Mouse (Mus musculus) R1 (cell line): ENCODE measurements around the gene Pbx4.
A peak's percentile ranks its signal among the peaks of the same experiment; 100 is the strongest.

ENCODE experiments used
- DNase-seq: peaks from one replicate; pipeline ENCODE4 v3.0.0-alpha.2; 2018; ENCODE audit warnings: low read depth, low spot score

Gene Pbx4

DNA sequence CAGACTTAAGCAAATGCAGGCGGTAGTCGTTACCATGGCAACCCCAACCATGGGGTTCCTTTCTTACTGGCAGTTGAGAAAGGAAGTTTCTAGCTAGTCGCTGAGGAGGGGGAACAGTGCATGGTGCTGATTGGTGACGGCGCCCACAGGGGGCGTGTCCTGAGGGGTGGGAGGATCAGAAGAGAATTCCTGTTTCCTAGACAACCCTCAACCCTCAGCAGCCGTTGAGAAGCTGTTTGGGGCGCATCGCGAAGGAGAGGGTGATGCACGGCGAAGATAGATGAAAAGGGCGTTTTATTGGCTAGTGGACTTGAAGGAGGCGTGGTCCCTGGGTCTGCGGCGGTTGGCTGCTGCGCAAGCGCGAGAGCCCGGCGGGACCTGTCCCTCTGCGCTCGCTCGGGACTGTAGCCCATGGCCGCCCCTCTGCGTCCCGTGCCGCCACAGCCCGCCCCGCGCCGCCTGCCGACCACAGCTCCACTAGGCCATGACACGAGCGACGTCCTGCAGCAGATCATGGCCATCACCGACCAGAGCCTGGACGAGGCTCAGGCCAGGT is at the start of gene Pbx4:
TSS of gene Pbx4 (plus strand) at position 194 of the 556 bp plus-strand sequence.
- peak; percentile 100 for DNase-seq

DNA sequence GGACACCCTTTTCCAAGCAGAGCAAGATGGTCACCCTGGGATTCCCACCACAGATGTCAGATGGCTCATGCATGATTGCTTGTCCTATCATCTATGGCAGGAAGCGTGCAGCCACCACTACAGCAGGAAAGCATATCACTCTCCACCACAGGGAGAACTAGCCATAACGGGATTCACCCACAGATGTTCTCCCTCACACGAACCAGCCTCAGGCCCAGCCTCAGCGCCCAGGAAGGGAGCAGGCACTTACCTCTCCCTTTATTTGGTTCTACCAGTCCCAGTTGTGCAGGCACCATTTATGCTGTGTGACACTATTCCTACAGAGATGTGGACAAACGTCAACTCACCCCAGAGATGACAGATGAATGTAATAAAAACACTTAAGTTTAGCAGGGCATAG is 43.2 kb upstream of the Pbx4 start:
- no peak for DNase-seq

DNA sequence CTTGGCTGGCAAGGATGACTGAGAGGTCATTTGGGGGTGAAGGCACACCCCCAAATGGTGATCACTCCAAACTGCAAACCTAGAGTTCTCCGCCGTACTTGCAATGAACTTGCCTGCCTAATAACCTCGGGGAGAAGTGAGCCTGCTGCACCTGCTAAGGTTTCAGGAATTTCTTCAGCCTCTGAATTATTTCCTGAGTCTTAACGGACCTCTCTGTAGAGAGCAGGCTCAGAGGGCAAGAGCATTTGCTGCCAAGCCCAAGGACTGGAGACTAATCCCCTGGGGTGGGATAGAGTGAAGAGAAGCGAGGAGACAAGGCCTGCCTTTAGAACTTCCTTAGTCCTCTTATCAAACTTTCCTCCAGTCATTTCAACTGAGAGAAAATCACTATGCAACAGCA is 42.6 kb upstream of the Pbx4 start:
- DNase-seq, result peak; percentile 19

DNA sequence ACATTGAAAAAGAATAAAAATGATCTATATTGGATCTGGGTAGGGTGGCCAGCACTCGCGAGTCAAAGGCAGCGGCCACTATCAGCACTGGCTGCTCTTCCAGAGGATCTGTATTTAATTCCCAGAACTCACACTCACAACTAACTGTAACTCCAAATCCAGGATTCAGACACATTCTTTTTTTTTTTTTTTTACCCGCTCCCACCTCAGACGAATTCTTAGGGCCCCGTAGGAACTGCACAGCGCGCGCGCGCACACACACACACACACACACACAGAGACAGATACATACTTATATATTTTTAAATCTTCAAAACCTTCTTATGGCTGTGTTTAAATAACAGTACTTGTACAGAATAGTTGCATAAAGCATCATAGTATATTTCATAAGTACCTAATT is 41.9 kb upstream of the Pbx4 start:
- no peak for DNase-seq

DNA sequence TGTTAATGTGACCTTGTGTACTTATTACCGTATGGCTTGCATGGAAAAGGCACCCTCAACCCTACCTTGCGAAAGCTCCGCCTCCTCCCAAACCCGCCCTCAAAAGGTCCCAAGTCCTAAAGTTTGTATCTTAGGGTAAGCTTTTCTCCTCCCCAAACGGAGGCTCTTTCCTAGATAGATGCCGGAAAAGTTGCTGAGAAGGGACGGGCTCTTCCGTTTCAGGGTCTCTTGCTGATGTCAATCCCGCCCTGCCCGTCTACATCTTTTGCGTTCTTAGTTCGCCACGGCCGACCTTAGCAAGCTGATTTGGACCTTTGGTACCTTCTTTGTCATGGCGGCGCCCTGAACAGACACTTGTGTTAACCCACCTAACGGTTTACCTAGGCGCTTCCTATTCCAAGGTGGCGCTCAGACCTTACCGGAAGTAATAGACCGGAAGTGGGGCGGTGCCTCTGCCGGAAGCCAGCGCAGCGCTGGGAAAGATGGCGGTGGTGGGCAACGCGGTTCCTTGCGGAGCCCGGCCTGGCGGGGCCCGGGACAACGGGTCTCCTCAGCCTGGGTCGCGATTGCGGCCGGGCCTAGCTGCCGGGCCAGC is 41.4 kb upstream of the Pbx4 start, which contains the start of the genes Atp13a1 and Zfp866:
TSS of gene Atp13a1 (plus strand) at position 391 of the 595 bp plus-strand sequence.
TSS of gene Zfp866 (minus strand) at position 406 of the 595 bp plus-strand sequence.
- peak; percentile 97 for DNase-seq

DNA sequence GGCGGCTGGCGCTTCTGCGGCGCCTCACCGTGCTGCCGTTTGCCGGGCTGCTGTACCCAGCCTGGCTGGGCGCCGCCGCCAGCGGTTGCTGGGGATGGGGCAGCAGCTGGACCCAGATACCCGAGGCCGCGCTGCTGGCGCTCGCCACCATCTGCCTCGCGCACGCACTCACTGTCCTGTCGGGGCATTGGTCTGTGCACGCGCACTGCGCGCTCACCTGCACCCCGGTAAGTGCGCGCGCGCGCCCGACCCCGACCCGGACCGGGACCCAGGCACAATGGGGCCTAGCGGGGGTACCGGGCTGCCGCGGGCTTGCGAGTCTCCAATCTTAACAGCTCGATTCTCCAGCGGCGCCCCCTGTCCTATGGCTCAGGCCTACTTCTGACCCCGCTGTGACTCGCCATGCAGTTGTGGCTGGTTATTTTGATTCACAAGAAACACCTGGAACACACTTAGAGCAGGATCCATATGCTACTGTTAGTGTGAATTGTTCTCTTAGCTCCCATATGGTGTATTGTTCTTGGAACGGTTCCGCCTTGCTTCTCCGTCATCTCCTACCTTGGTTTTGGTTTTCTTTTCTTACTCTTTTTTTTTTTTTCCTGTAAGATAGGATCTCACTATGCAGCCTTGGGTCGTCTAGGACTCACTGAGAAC is 40.7 kb upstream of the Pbx4 start:
- peak; percentile 69 for DNase-seq

DNA sequence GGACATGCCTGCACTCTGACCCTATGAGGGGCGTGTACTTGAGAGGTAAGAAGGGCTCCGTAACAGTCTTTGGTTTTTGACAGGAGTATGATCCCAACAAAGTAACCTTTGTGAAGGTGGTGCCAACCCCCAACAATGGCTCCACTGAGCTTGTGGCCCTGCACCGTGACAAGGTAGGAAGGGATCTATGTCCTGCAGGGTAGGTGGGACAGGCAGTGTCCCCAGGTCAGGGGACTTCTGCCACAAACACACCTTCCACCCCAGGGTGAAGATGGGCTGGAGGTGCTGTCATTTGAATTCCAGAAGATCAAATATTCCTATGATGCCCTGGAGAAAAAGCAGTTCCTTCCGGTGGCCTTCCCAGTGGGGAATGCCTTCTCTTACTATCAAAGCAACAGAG is 38.6 kb upstream of the Pbx4 start:
- DNase-seq, result no peak

DNA sequence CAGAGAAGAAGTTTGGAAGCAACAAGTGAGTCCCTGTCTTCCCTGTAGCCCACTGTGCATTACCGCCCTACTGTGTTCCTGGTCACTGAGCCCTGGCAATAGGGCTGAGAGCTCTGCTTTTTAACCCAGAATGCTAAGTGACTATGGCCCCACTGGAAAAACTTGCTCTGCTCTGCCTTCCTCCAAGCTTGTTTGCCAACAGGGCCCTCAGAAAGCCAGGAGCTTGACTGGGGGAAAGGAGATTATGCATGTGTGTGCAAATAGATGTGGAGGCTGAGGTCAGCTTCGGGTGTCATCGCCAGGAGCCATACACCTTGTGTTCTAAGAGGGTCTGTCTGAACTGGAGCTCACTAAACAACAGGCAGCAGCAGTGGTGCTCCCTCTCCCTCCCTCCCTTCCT is 38.2 kb upstream of the Pbx4 start:
- no peak for DNase-seq

DNA sequence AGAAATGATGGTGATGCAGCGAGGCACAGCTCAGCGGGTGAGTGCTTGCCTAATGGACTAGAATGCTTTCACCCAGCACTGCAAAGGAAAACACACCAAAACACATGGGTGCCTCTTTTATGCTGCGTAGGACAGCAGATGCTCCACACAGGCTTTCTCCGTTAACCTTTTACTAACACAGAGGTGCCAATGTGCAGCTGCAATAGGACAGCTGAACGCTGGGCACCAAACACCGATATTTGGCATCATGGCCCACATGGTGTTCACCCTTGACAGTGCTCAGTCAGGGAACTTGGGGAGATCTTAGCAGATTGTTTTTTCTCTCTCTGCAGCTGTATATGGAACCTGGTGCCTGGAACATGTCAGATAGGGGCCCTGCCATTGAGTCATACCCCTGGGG is 37.4 kb upstream of the Pbx4 start:
- no peak for DNase-seq

DNA sequence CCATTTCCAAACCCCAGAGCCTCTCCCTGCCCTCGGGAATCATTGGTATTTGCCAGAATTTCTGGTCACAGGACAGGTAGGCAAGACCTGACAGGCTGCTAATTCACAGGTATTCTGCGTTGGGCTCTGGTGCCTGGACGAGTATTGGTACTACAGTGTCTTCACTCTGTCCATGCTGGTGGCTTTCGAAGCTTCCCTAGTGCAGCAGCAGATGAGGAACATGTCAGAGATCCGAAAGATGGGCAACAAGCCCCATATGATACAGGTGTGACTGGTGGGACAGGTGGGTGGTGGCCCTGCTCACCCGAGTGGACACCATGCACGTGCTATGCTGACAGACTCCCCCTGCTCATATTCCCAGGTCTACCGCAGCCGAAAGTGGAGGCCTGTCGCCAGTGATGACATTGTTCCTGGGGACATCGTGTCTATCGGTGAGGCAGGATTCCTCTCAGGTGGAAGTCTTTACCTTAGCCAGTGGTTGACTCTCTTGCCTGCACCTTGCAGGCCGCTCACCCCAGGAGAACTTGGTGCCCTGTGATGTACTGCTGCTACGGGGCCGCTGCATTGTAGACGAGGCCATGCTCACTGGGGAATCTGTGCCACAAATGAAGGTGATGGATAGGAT is 35.5 kb upstream of the Pbx4 start:
- no peak for DNase-seq

DNA sequence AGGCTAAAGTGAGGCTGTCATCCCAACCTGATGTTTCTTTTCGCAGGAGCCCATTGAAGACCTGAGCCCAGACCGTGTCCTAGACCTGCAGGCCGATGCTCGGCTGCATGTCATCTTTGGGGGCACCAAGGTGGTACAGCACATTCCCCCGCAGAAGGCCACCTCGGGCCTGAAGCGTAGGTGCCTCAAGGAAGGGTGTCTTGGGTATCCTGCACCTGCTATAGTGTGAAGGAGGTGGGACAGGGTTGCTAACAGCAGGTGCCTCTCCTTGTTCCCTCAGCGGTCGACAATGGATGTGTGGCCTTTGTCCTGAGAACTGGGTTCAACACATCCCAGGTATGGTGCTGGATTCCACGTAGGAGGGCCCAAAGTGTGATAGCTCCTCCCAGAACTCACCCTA is 34.6 kb upstream of the Pbx4 start:
- DNase-seq, result no peak

DNA sequence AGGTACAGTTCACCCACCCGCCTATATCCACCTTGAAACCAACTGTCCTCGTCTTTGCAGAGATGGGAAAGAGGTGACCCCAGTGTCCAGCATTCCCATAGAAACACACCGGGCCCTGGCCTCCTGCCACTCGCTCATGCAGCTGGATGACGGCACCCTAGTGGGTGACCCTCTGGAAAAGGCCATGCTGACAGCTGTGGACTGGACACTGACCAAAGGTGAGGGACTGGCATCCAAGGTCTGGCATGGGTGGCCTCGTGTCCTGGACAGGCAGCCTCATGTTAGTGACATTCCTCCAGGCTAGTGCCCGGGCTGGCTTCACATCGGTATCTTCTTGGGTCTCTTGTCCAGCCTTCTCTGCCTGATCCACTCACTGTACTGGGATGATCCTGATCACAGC is 33.0 kb upstream of the Pbx4 start:
- DNase-seq, result no peak

DNA sequence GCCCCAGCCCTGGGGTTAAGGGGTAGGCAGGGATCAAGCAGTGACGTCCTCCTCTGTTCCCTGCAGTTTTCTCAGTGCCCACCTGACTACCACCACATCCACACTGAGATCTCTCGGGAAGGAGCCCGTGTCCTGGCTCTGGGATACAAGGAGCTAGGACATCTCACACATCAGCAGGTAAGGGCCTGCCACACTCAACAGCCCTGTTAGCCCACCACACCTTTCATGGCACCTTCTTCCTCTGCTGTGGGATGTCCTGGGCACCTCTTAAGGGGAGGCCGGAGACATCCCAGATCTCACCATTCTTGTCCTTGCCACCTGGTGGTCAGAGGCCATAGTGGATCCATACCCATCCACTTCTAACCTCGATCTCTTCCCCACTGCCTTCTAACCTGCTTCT is 32.3 kb upstream of the Pbx4 start:
- no peak for DNase-seq

DNA sequence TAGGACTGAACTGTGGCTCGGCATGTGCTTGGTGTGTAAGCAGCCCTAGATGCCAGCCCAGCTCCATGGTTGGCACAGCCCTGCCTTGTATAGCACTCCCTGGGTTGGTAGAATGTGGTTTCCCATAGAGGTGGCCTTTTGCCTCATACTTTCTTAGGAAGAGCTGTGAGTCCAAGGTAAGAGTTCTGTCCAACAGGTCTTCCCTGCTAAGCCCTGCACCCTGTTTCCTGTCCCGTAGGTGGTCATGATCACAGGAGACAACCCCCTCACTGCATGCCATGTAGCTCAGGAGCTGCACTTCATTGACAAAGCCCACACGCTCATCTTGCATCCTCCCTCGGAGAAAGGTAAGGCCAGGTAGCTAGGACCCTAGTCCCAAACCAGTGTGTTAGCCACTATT is 30.5 kb upstream of the Pbx4 start:
- no peak for DNase-seq

DNA sequence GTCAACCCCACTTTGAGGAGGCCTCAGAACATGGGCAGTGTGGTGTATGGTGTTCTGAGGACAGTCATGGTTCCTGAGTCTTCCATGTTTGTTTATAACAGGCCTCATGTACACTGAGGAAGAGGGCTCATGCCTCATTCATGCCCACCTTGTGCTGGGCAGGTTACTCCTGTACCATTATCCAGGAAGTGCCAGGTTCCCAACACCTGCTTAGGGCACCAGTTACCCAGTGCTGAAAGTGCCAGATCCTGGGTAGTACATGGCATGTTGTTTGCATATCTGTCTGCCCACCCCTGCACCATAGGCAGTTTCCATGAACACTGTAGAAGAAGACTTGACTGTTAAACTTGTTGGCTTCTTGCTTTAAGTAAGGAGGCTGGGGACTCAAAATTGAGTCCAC is 30.1 kb upstream of the Pbx4 start:
- DNase-seq, result no peak

DNA sequence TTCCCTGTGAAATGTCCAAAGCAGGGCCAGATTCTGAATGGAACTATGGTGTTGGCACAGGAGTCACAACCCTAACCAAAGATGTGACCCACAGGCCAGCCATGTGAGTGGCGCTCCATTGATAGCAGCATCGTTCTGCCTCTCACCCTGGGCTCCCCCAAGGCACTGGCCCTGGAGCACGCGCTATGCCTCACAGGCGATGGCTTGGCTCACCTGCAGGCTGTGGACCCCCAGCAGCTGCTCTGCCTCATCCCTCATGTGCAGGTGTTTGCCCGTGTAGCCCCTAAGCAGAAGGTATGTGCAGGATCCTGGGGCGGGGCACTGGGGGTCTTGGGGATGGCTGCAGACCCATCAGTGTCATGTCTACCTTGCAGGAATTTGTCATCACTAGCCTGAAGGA is 28.9 kb upstream of the Pbx4 start:
- DNase-seq, result no peak

DNA sequence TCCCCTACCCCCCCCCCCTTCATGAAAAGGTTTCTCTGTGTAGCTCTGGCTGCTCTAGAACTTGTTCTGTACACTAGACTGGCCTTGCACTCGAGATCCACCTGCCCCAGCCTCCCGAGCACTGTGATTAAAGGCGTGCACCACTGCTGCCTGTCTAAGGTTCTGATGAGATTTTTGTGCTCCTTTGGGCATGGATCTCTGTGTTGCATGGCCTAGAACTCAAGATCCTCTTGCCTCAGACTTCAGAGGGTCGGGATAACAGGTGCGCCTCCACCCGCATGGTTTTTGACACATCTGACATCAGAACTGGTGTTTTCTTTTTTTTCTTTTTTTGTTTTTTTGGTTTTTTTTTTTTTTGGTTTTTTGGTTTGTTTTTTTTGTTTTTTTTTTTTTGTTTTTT is 27.8 kb upstream of the Pbx4 start:
- DNase-seq, result no peak

DNA sequence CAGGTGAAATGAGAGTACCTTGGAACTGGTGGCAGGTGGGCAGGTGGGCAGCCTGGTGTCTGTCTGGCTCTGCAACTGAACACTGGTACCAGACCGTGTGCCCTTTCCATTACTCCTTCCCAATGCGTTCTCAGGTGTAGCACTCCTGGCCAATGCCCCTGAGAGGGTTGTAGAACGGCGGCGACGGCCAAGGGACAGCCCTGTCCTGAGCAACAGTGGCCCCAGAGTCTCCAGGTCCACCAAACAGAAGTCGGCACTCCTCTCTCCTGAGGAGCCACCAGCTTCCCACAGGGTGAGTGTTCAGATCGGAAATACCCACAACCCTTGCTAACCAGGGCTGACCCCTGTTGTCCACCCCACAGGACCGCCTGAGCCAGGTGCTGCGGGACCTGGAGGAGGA is 27.2 kb upstream of the Pbx4 start:
- no peak for DNase-seq

DNA sequence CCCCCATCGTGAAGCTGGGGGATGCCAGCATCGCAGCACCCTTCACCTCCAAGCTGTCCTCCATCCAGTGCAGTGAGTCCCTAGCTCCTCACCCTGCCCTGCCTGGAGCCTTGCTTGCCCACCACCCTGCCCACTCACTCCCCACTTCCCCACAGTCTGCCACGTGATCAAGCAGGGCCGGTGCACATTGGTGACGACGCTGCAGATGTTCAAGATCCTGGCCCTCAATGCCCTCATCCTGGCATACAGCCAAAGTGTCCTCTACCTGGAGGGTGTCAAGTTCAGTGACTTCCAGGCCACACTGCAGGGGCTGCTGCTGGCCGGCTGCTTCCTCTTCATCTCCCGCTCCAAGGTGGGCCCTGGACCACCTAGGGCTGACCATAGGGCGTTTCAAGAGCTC is 26.8 kb upstream of the Pbx4 start:
- DNase-seq, result no peak

DNA sequence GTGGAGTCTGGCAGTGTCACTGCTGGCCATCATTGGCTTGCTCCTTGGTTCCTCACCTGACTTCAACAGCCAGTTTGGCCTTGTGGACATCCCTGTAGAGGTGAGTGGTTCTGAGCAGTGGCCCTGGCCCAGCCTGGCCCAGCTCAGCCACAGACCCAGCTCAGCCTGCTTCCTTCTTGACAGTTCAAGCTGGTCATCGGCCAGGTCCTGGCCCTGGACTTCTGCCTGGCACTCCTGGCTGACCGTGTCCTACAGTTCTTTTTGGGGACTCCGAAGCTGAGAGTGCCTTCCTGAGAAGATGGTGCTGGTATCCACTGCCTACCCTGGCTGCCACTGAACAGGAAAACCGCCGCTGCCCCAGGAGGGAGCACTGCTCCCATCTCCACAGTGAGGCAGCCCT is 25.1 kb upstream of the Pbx4 start:
- DNase-seq, result no peak

DNA sequence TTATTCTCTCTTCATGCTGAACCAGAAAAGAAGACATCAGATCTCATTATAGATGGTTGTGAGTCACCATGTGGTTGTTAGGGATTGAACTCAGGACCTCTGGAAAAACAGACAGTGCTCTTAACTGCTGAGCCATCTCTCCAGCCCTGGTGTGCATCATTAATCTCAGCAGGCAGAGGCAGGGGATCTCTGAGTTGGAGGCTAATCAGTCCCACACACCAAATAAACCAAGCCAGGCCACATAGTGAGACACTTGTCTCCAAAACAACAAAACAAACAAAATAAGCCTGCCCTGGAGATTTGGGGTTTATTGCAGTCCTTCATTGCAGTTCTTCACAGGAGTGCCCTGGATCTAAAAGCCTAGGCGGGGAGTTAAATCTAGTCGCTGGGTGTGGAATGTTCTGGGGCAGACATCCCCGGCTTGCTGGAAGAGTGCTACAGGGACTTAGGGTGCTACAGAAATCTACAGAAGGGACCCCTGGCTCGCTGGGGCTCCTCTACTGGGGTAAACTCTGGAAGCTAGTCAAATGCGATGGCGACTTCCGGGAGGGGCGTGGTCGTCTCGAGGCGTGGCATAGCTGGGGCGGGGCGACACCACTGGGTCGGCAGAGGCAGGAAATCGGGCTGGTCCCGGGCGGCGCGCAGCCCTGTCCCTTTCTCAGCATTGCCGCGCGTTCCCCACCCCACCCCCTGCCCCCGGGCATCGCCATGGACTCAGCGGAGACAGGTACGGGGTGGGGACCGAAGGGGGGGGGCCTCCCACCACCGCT is 24.0 kb upstream of the Pbx4 start, which contains the start of gene Gmip:
TSS of gene Gmip (plus strand) at position 586 of the 770 bp plus-strand sequence.
- peak; percentile 78 for DNase-seq

DNA sequence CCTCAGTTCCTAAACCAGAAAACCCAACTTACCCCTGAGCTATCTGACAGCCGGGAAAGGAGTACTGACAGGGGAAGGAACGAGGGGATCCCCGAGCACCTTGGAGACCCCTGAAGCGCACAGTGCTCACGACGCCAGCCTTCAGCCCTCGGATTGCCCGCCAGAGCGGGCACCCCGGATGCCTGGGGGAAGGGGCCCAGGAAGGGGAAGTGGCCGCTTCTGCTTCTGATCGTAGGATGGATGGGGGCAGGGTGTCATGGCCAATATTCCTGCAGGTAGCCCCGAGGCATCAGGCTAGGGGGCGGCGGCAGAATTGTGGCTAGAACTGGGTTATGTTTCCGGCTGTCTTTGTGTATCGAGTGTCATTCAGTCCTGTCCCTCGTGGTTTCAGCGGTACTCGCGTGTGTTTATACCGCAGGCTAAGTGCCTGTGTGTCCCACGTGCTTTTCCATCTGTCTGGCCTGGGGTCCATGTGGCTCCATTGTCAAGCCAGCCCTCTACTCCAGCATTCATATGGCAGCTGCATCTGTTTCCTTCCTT is 23.4 kb upstream of the Pbx4 start:
- no peak for DNase-seq
